Mouse (Mus musculus) erythroblast, embryonic 14.5 days (primary cell): Measurements from ENCODE around the gene Ints7.

ENCODE experiments used
- GATA1 ChIP-seq: IDR thresholded peaks from 2 replicates; pipeline ENCODE4 v1.6.1; 2012; ENCODE audit warnings: low read length, inconsistent platforms, mixed read lengths
- TAL1 ChIP-seq: IDR thresholded peaks from 3 replicates; pipeline ENCODE4 v1.6.1; 2012; ENCODE audit warnings: low read length, inconsistent platforms, mixed read lengths

DNA sequence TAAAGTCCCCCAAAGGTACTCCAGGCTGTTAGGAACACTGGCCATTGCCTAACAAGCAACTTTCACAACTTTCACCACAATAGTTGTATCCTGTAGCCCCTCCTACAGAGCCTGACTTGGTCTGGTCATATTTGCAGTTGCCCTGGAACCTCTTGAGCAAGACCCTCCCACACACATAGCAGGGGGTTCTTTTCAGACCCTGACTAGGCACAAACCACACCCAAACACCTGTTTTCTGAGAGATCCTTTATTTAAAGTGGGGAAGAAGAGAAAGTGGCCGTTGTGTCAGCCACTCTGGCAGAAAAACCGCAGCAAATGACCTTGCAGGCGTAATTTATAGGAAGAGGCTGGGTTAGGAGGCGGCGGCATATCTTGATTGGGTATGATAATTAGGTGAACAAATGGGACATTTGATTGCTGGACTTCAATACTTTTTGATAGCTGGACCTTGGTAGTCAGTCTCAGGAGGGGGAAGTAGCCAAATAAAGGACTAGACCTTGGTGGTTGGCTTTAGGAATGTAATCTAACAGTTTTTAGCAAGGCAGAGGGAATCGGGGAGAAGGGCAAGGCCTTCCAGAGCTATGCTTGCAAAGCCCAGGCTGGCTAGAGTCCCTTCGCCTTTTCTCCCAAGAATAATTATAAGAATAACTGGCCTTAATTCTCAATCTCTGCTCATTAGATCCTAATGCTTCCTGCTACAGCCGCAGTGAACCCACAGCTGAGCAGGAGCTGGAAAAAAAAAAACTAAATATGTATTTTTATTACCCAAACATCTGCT, 85.8 kb downstream of the Ints7 start:
- TF ChIP-seq GATA1 (no peak), TAL1 (no peak)
